9 mouse cellular contexts compared by ENCODE assay signal in genomic region chr5:139371118-139371517, GRCm38 (mm10). TPM values are rescaled to one million over a fixed set of nuclear protein-coding genes. Genes with fewer than 3 reads are reported as not detected.
A peak's percentile ranks its signal among the peaks of the same experiment; 100 is the strongest.
DNase-seq lines count a peak whose midpoint lies in the region; ATAC-seq and TF ChIP-seq lines count a peak whose summit lies in the region.
"Had no signal": no experiment of that assay in that cellular context is flagged by ENCODE, and none has a peak within 500 bp of the region (broad histone marks: within the 10 kb centered on the region; RNA-seq: fewer than 3 reads in every experiment).

No protein-coding gene starts in this region.

- H3K4me1 ChIP-seq in heart, embryonic 10.5 days, result peaks cover 68% of the 10 kb centered on the region
- H3K4me1 ChIP-seq in testis, adult 2 months (ENCODE audit: control insufficient read depth, insufficient read depth, low read length), result peaks cover 7% of the 10 kb centered on the region
- peaks cover 95% of the 10 kb centered on the region for H3K4me1 ChIP-seq in liver, embryonic 13.5 days (replicated peaks)

- no peaks in the 10 kb centered on the region for H3K9me3 ChIP-seq in heart, embryonic 10.5 days
- no peaks in the 10 kb centered on the region for H3K9me3 ChIP-seq in liver, embryonic 13.5 days (replicated peaks)

- TF ChIP-seq CTCF in testis, adult 2 months (IDR thresholded peaks at IDR 0.05; ENCODE audit: control insufficient read depth, insufficient read depth, insufficient replicate concordance, low read depth, low read length), result no peak

- peak overlapping the region; percentile 76 for H3K4me3 ChIP-seq in heart, embryonic 10.5 days
- H3K4me3 ChIP-seq in testis, adult 2 months (ENCODE audit: control insufficient read depth, low read depth, low read length), result peak overlapping the region; percentile 78
- peak overlapping the region; percentile 72 for H3K4me3 ChIP-seq in liver, embryonic 13.5 days (replicated peaks)

- no peaks in the 10 kb centered on the region for H3K36me3 ChIP-seq in heart, embryonic 10.5 days
- H3K36me3 ChIP-seq in testis, adult 2 months (ENCODE audit: control insufficient read depth, insufficient read depth, low read length), result no peaks in the 10 kb centered on the region
- H3K36me3 ChIP-seq in liver, embryonic 13.5 days, result no peaks in the 10 kb centered on the region

- no peak for TF ChIP-seq POLR2A in testis, adult 2 months (IDR thresholded peaks at IDR 0.05; ENCODE audit: control insufficient read depth, low read depth, low read length)

- H3K4me2 ChIP-seq in liver, embryonic 13.5 days, result peak overlapping the region; percentile 93

- no peak for ATAC-seq in liver, embryonic 13.5 days (ENCODE audit: low read depth)
- ATAC-seq in frontal cortex, adult (ENCODE audit: low TSS enrichment), result no peak

- H3K9ac ChIP-seq in liver, embryonic 13.5 days, result peak overlapping the region; percentile 93

- intact Hi-C loops in heart, postnatal 36 days (cut with DNase I), result no loop called here

- 0 out of 2 replicates have a peak, but pooled peaks cover 4% of the 10 kb centered on the region for H3K27me3 ChIP-seq in heart, embryonic 10.5 days (ENCODE audit: insufficient read depth, poor library complexity, severe bottlenecking)
- H3K27me3 ChIP-seq in testis, adult 2 months (ENCODE audit: control insufficient read depth, insufficient read depth, low read length), result no peaks in the 10 kb centered on the region
- H3K27me3 ChIP-seq in liver, embryonic 13.5 days, result no peaks in the 10 kb centered on the region

- DNase-seq in heart, embryonic 10.5 days (ENCODE audit: low spot score), result no peak
- DNase-seq in heart, postnatal 36 days, result no peak
- no peak for DNase-seq in testis, postnatal 14 days (ENCODE audit: low spot score)
- no peak for DNase-seq in liver, embryonic 13.5 days
- no peak for DNase-seq in adrenal gland, adult 8-10 months
- DNase-seq in adrenal gland, adult 2 months, result no peak
- DNase-seq: B cell, adult 2 months had no signal

- H3K27ac ChIP-seq in heart, embryonic 10.5 days, result peak overlapping the region; percentile 99
- H3K27ac ChIP-seq in testis, adult 2 months (ENCODE audit: control insufficient read depth, insufficient read depth, low read depth, low read length), result peak overlapping the region; percentile 82; the same call in 1 of the 2 replicates
- peak overlapping the region; percentile 100 for H3K27ac ChIP-seq in liver, embryonic 13.5 days

- 63% methylated on average over 5 of the region's 5 CpGs for WGBS in heart, embryonic 10.5 days
- WGBS in liver, embryonic 13.5 days (ENCODE audit: insufficient replicate concordance), result 59% methylated on average over 5 of the region's 5 CpGs

RNA-seq across cellular contexts. Expression of gene Gpr146, which starts 6.4 kb away (rescaled TPM):
- polyA plus RNA-seq in heart, embryonic 10.5 days (2016; fragmentation: Nextera tagmentation; extraction: Ambion mirVana), result 5.6 and 5.7 TPM in 2 replicates
- total RNA-seq in heart, postnatal 36 days (2021), result 10 to 100 TPM; 43.6 to 56.2 TPM
- polyA plus RNA-seq in testis, adult 2 months (2012; rRNA removed), result 1.2 TPM in 2 replicates
- polyA plus RNA-seq in liver, embryonic 13.5 days (2015; fragmentation: Nextera tagmentation; extraction: Ambion mirVana), result 18.8 and 20.2 TPM in 2 replicates
- 10 to 100 TPM; 13.6 to 25.0 (median 18.1) TPM for total RNA-seq in adrenal gland, adult 8-10 months (2022)
- 10 to 100 TPM in 1 of 2 experiments, 1 to 10 TPM in 1; 9.2 to 21.2 TPM for total RNA-seq in adrenal gland, adult 2 months (2021)
- polyA plus RNA-seq in adrenal gland, adult 2 months (2012; rRNA removed), result 31.4 and 33.8 TPM in 2 replicates

RNA-seq across cellular contexts. Expression of gene Cyp2w1, which starts 18.7 kb away (rescaled TPM):
- not detected in 2 replicates for polyA plus RNA-seq in heart, embryonic 10.5 days (2016; fragmentation: Nextera tagmentation; extraction: Ambion mirVana)
- not detected for total RNA-seq in heart, postnatal 36 days (2021)
- polyA plus RNA-seq in testis, adult 2 months (2012; rRNA removed), result 0.07 TPM in 1 of 2 replicates, not detected in the other
- not detected in 2 replicates for polyA plus RNA-seq in liver, embryonic 13.5 days (2015; fragmentation: Nextera tagmentation; extraction: Ambion mirVana)
- total RNA-seq in adrenal gland, adult 8-10 months (2022), result not detected
- not detected for total RNA-seq in adrenal gland, adult 2 months (2021)
- not detected in 2 replicates for polyA plus RNA-seq in adrenal gland, adult 2 months (2012; rRNA removed)

RNA-seq across cellular contexts. Expression of gene Cox19, which starts 19.9 kb away (rescaled TPM):
- polyA plus RNA-seq in heart, embryonic 10.5 days (2016; fragmentation: Nextera tagmentation; extraction: Ambion mirVana), result 76.3 and 93.2 TPM in 2 replicates
- 10 to 100 TPM; 80.4 to 83.7 TPM for total RNA-seq in heart, postnatal 36 days (2021)
- polyA plus RNA-seq in testis, adult 2 months (2012; rRNA removed), result 42.2 and 49.9 TPM in 2 replicates
- polyA plus RNA-seq in liver, embryonic 13.5 days (2015; fragmentation: Nextera tagmentation; extraction: Ambion mirVana), result 68.5 and 72.3 TPM in 2 replicates
- total RNA-seq in adrenal gland, adult 8-10 months (2022), result 10 to 100 TPM; 59.6 to 79.9 (median 66.5) TPM
- total RNA-seq in adrenal gland, adult 2 months (2021), result 10 to 100 TPM; 81.2 to 85.7 TPM
- 97.6 and 107 TPM in 2 replicates for polyA plus RNA-seq in adrenal gland, adult 2 months (2012; rRNA removed)

RNA-seq across cellular contexts. Expression of gene C130050O18Rik, which starts 34.0 kb away (rescaled TPM):
- 0.28 and 0.45 TPM in 2 replicates for polyA plus RNA-seq in heart, embryonic 10.5 days (2016; fragmentation: Nextera tagmentation; extraction: Ambion mirVana)
- under 1 TPM; 0.62 to 0.64 TPM for total RNA-seq in heart, postnatal 36 days (2021)
- polyA plus RNA-seq in testis, adult 2 months (2012; rRNA removed), result 0.12 TPM in 1 of 2 replicates, not detected in the other
- polyA plus RNA-seq in liver, embryonic 13.5 days (2015; fragmentation: Nextera tagmentation; extraction: Ambion mirVana), result 0.89 and 1.1 TPM in 2 replicates
- 1 to 10 TPM in 3 of 4 experiments, under 1 TPM in 1; 0.94 to 1.4 (median 1.2) TPM for total RNA-seq in adrenal gland, adult 8-10 months (2022)
- 1 to 10 TPM in 1 of 2 experiments, under 1 TPM in 1; 0.46 to 1.3 TPM for total RNA-seq in adrenal gland, adult 2 months (2021)
- 1.7 and 1.9 TPM in 2 replicates for polyA plus RNA-seq in adrenal gland, adult 2 months (2012; rRNA removed)

RNA-seq across cellular contexts. Expression of gene Adap1, which starts 45.7 kb away (rescaled TPM):
- polyA plus RNA-seq in heart, embryonic 10.5 days (2016; fragmentation: Nextera tagmentation; extraction: Ambion mirVana), result 1.1 and 1.2 TPM in 2 replicates
- 1 to 10 TPM; 1.4 to 1.5 TPM for total RNA-seq in heart, postnatal 36 days (2021)
- polyA plus RNA-seq in testis, adult 2 months (2012; rRNA removed), result 7.8 and 8.7 TPM in 2 replicates
- polyA plus RNA-seq in liver, embryonic 13.5 days (2015; fragmentation: Nextera tagmentation; extraction: Ambion mirVana), result 2.6 and 3.3 TPM in 2 replicates
- total RNA-seq in adrenal gland, adult 8-10 months (2022), result 1 to 10 TPM; 2.5 to 7.0 (median 3.9) TPM
- 1 to 10 TPM; 4.9 to 5.0 TPM for total RNA-seq in adrenal gland, adult 2 months (2021)
- polyA plus RNA-seq in adrenal gland, adult 2 months (2012; rRNA removed), result 8.6 and 10.5 TPM in 2 replicates
